Mouse (Mus musculus) forebrain, embryonic 16.5 days (tissue): Measurements from ENCODE around the gene Il18. TPM values are rescaled to one million over a fixed set of nuclear protein-coding genes. Genes with fewer than 3 reads are reported as not detected.

ENCODE experiments used
- ATAC-seq: fragments of 200-750 bp; cut with Nextera tagmentation; 2 replicates; pipeline ENCODE4 v1.8.0; 2017; ENCODE audit warnings: mild to moderate bottlenecking, moderate library complexity
- H3K27ac ChIP-seq: fragments of 300-500 bp; sonication (generic); 2 replicates; pipeline ENCODE4 v1.5.1; 2014; ENCODE audit warnings: low read length, control low read depth
- H3K27me3 ChIP-seq: fragments of 300-500 bp; sonication (generic); replicated peaks from 2 replicates; pipeline ENCODE4 v1.6.1; 2014; ENCODE audit warnings: low read length; ENCODE audit not compliant: control insufficient read depth, insufficient read depth
- H3K36me3 ChIP-seq: fragments of 300-500 bp; sonication (generic); 2 replicates; pipeline ENCODE4 v1.6.1; 2014; ENCODE audit not compliant: control insufficient read depth, insufficient read depth
- H3K4me1 ChIP-seq: fragments of 300-500 bp; sonication (generic); replicated peaks from 2 replicates; pipeline ENCODE4 v1.6.1; 2014; ENCODE audit warnings: low read length; ENCODE audit not compliant: control insufficient read depth, insufficient read depth
- H3K4me2 ChIP-seq: fragments of 300-500 bp; sonication (generic); 2 replicates; pipeline ENCODE4 v1.6.1; 2014; ENCODE audit warnings: mild to moderate bottlenecking, low read length, control low read depth
- H3K4me3 ChIP-seq: fragments of 300-500 bp; sonication (generic); replicated peaks from 2 replicates; pipeline ENCODE4 v1.5.1; 2014; ENCODE audit warnings: mild to moderate bottlenecking, low read length, control low read depth
- H3K9ac ChIP-seq: fragments of 300-500 bp; sonication (generic); replicated peaks from 2 replicates; pipeline ENCODE4 v1.6.1; 2014; ENCODE audit warnings: low read depth, low read length, control low read depth
- H3K9me3 ChIP-seq: fragments of 300-500 bp; sonication (generic); 2 replicates; pipeline ENCODE4 v1.6.1; 2016; ENCODE audit warnings: low read length; ENCODE audit not compliant: control insufficient read depth
- WGBS: fragments of 180-500 bp; shearing (Covaris S2); extraction: QIAGEN DNeasy Blood & Tissue Kit; methylation state at CpG from one replicate; pipeline ENCODE4 v1.1.7; 2014; 5-methylcytosine and 5-hydroxymethylcytosine counted together
- polyA plus RNA-seq: library from polyadenylated mRNA; unstranded; fragments of >200 nt; fragmentation: Nextera tagmentation; extraction: Ambion mirVana; gene quantifications from 2 replicates; pipeline ENCODE4 v1.2.1, GENCODE M21; 2015

Il18 gene
- polyA plus RNA-seq, 1 experiment from 2014 or later, result 15.8 TPM

DNA sequence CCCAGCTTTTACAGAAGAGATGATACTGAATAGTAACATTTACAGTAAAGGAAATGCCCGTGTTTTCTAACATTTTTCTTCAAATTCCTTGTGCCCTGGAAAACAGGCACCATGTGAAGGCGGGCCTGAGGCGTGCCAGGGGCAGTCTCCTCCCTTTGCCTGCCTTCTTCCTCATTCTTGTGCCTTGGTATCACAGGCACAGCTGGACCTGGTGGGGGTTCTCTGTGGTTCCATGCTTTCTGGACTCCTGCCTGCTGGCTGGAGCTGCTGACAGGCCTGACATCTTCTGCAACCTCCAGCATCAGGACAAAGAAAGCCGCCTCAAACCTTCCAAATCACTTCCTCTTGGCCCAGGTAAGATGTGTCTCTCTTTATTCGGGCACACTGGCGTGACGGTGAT lies 10.5 kb downstream of the Il18 start:
- H3K36me3 ChIP-seq, result no peaks in the 10 kb centered on the region
- H3K9me3 ChIP-seq, result no peaks in the 10 kb centered on the region
- no peak for ATAC-seq
- H3K27ac ChIP-seq, result no peak overlapping the region
- H3K9ac ChIP-seq, result no peak overlapping the region
- 85% methylated on average over 7 of the region's 7 CpGs for WGBS
- no peaks in the 10 kb centered on the region for H3K27me3 ChIP-seq
- H3K4me3 ChIP-seq, result no peak overlapping the region
- no peak overlapping the region for H3K4me2 ChIP-seq
- H3K4me1 ChIP-seq, result no peaks in the 10 kb centered on the region

DNA sequence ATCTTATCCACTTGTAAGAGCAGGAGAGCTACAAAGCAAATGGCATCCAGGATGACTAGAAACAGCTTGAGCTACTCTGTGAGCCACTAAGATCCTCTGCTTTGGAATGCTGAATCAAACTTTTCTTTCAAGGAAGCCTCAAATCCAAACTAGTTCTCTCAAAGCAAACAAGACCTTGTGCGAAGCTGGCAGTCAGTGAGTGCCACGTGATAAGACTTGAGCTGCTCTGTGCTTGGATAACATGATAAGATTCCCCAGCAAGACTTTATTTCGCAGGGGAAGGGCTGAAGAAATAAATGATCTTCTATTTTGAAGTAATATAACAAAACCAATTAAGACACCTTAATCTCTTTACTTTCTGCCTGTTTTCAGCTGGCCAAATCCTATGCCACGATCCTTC lies 11.3 kb downstream of the Il18 start:
- Histone ChIP-seq H3K4me2 (no peak overlapping the region), H3K27ac (no peak overlapping the region), H3K4me1 (no peaks in the 10 kb centered on the region), H3K27me3 (no peaks in the 10 kb centered on the region), H3K36me3 (no peaks in the 10 kb centered on the region), H3K4me3 (no peak overlapping the region), H3K9me3 (no peaks in the 10 kb centered on the region), H3K9ac (no peak overlapping the region)
- WGBS, result 90% methylated on average over 4 of the region's 4 CpGs
- ATAC-seq, result no peak

DNA sequence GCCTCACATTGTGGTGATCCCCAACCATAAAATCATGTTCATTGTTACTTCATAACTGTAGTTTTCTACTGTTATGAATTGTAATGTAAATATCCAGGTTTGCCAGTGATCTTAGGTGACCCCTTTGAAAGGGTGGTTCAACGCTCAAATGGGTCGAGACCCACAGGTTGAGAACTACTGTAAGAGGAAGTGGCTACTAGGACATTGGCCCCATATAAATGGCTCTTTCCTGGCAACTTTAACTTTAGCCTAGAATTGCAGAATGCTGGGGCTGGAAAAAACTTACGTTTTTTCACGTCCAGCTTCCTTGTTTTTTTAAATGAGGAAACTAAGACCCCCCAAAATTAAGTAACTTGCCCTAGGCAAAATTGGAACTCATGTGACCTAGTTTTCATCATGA lies 12.7 kb downstream of the Il18 start:
- ATAC-seq, result no peak
- no peak overlapping the region for H3K4me2 ChIP-seq
- no peaks in the 10 kb centered on the region for H3K4me1 ChIP-seq
- 88% methylated on average over 4 of the region's 4 CpGs for WGBS
- H3K27ac ChIP-seq, result no peak overlapping the region
- no peak overlapping the region for H3K9ac ChIP-seq
- H3K36me3 ChIP-seq, result no peaks in the 10 kb centered on the region
- H3K4me3 ChIP-seq, result no peak overlapping the region
- no peaks in the 10 kb centered on the region for H3K9me3 ChIP-seq
- H3K27me3 ChIP-seq, result no peaks in the 10 kb centered on the region

DNA sequence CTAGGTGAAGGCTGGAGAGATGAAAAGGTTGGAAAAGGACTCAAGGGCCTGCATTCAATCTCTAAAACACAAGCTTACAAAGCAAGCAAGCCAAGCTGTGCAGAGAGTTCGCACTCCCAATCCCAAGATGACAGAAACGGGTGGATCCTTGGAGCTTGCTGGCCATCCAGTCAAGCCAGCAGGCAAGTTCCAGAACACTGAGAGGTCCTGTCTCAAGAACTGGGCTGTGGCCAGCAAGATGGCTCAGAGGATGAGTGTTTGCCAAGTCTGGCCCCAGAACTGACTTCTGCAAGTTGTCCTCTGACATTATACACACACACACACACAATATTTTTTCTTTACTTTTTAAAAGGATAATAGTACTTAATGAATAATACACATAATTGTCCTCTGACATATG lies 13.3 kb downstream of the Il18 start:
- no peak for ATAC-seq
- no peak overlapping the region for H3K9ac ChIP-seq
- H3K36me3 ChIP-seq, result no peaks in the 10 kb centered on the region
- H3K9me3 ChIP-seq, result no peaks in the 10 kb centered on the region
- H3K4me3 ChIP-seq, result no peak overlapping the region
- H3K4me2 ChIP-seq, result no peak overlapping the region
- no peaks in the 10 kb centered on the region for H3K27me3 ChIP-seq
- WGBS, result 85% methylated on average over 2 of the region's 2 CpGs
- no peaks in the 10 kb centered on the region for H3K4me1 ChIP-seq
- no peak overlapping the region for H3K27ac ChIP-seq

DNA sequence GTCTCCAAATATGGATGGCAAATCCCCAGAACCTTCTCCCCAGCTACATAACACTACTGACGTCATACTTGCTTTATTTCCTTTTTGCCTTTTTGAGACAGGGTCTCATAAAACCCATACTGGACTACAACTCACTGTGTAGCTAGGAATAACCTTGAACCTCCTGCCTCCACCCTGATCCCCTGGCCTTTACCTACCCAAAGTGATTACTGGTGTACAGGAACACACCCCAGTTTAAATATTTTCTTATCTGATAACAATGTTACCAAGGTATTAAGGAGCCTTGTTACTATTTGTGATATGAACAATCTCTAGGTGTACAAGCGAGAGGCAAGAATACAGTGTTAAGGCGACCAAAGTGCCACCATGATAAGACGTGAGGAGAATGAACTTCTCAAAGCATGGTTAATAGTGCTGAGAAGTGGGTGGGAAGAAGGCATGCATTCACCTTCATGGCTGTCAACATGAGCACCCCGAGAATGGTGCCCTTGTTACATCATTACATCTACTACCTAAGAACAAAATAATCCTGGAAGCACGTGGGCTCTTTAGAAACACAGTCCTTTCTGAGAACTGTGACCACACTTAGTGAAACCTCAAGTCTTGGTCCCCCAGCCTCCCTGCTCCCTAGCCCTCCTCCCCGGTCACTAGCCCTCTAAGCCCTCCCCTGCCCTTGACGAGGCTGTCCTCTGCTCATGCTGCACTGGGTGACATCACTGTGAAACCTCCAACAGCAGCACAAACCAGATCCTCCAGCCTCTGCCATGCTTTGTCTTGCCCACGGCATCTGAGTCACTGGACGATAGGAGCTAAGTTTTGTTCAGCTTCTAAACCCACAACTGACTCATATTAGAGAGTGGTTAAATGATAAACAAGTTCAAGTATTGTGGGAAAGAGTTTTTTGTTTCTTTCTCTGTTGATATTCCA lies 15.2 kb downstream of the Il18 start:
- H3K36me3 ChIP-seq, result no peaks in the 10 kb centered on the region
- 80% methylated on average over 10 of the region's 10 CpGs for WGBS
- H3K27ac ChIP-seq, result no peak overlapping the region
- ATAC-seq, result no peak
- H3K4me2 ChIP-seq, result no peak overlapping the region
- no peaks in the 10 kb centered on the region for H3K4me1 ChIP-seq
- no peak overlapping the region for H3K4me3 ChIP-seq
- no peaks in the 10 kb centered on the region for H3K9me3 ChIP-seq
- H3K27me3 ChIP-seq, result no peaks in the 10 kb centered on the region
- H3K9ac ChIP-seq, result no peak overlapping the region

DNA sequence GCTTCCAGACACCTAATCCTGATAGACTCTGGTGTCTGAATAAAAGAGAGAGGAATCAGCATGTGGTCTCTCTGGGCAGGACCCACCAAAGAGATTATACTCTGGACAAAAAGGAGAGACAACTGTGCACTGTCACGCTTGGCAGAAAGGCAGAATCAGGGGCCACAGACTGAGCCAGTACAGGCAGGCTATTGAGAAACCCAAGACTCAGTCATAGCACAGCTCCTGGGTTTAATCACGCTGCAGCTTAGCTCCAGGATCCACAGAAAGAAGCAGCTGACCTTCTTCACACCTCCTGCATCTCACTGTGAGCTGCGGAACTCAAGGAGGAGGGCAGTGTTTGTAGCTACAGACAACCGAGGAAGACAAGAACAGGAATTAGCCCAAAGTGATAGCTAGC lies 25.7 kb downstream of the Il18 start:
- H3K36me3 ChIP-seq, result no peaks in the 10 kb centered on the region
- H3K4me3 ChIP-seq, result no peak overlapping the region
- H3K9me3 ChIP-seq, result no peaks in the 10 kb centered on the region
- no peaks in the 10 kb centered on the region for H3K27me3 ChIP-seq
- H3K9ac ChIP-seq, result no peak overlapping the region
- H3K4me1 ChIP-seq, result no peaks in the 10 kb centered on the region
- ATAC-seq, result no peak
- no peak overlapping the region for H3K4me2 ChIP-seq
- 35% methylated on average over 4 of the region's 4 CpGs for WGBS
- H3K27ac ChIP-seq, result no peak overlapping the region

DNA sequence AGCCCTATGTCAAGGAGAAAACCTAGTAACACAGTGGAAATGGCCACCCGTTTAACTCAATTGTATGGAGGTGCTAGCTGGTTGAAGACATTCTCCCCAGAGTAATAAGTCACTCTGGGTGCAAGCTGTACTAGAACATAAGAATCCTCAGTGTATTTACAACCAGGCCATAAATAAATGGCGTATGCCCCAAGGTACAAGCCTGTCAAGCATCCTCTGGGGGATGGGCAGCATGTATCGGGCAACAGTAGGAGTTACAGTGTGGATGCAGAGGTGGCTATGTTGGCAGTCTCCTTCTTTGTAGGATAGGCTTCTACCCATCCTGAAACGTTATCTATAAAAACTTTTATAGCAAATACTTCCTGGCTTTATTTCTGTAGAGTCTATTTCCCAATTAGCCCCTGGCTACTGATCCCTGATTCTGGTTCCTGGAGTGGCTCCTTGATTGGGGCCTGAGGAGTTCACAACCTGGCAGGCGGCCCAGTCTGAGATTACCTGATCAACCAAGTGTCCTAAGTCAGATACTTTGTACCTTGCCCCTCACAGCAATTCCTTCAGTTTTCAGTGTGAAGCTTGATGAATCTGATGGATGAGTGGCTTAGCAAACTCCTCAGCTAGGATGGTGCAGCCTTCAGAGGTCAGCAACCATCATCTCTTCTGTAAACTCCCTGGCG lies 30.7 kb downstream of the Il18 start:
- 87% methylated on average over 6 of the region's 6 CpGs for WGBS
- no peaks in the 10 kb centered on the region for H3K4me1 ChIP-seq
- no peaks in the 10 kb centered on the region for H3K9me3 ChIP-seq
- H3K27me3 ChIP-seq, result no peaks in the 10 kb centered on the region
- no peak for ATAC-seq
- H3K36me3 ChIP-seq, result no peaks in the 10 kb centered on the region
- H3K9ac ChIP-seq, result no peak overlapping the region
- no peak overlapping the region for H3K4me2 ChIP-seq
- H3K27ac ChIP-seq, result no peak overlapping the region
- no peak overlapping the region for H3K4me3 ChIP-seq

DNA sequence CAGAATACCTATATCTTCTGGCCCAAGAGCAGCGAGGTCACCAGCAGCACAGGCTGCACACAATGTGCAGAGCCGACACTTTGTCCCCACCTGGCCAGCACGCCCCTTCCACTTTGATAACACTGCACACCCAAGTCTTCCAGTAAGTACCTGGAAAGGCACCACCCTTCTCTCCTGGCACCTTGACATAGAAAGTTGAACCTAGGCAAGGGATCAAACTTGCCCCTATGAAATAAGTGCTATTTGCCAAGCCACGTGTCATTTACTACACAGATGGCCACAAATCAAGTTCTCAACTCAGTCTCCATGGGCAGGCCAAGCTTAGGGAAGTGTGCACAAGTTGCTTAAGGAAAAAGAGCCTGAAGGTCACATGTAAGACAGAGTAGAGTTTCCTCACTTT lies 32.3 kb downstream of the Il18 start:
- 81% methylated on average over 4 of the region's 4 CpGs for WGBS
- H3K9ac ChIP-seq, result no peak overlapping the region
- no peak overlapping the region for H3K4me2 ChIP-seq
- H3K27me3 ChIP-seq, result no peaks in the 10 kb centered on the region
- no peaks in the 10 kb centered on the region for H3K9me3 ChIP-seq
- H3K36me3 ChIP-seq, result no peaks in the 10 kb centered on the region
- H3K27ac ChIP-seq, result no peak overlapping the region
- H3K4me3 ChIP-seq, result no peak overlapping the region
- ATAC-seq, result no peak
- H3K4me1 ChIP-seq, result no peaks in the 10 kb centered on the region

DNA sequence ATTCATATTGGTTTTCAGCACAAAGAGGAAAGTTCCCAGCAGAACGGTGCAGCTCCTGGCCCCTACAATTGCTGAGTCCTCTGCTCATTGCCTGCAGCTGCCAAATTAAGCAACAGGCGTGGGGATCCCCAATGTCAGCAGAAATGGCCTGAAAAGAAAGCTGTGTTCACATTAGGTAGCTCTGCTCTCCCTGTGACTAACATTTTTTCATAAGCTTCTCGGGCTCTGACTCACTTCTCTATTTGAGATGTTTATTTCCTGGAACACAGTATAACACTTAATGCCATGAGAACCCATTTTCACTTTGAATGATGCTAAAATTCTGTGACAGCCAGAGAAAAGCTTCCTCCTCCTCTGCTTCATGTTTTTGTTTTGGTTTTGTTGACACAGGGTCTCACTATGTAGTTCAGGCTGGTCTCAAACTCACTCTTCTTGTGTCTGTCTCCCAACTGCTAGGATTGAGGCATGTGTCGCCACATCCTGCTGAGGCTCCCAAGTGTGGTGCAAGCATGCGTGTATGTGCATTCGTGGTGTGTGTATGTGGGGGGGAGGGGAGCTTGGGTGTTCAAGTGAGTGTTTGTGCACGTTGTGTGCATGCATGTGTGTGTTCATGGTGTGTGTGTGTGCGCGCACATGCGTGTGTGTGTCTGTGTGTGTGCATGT lies 36.4 kb downstream of the Il18 start:
- 75% methylated on average over 10 of the region's 10 CpGs for WGBS

More for the DNA sequence above, 36.4 kb downstream of the Il18 start:
- Histone ChIP-seq H3K27ac (no peak overlapping the region), H3K9ac (no peak overlapping the region), H3K4me1 (no peaks in the 10 kb centered on the region), H3K4me2 (no peak overlapping the region), H3K4me3 (no peak overlapping the region), H3K9me3 (no peaks in the 10 kb centered on the region), H3K36me3 (no peaks in the 10 kb centered on the region; the same call in 1 of the 2 replicates), H3K27me3 (no peaks in the 10 kb centered on the region)
- ATAC-seq, result no peak
